Mouse (Mus musculus) midbrain, embryonic 14.5 days (tissue): Measurements from ENCODE around the gene Iqgap1. TPM values are rescaled to one million over a fixed set of nuclear protein-coding genes. Genes with fewer than 3 reads are reported as not detected.
"Not testable (repeated sequence)": the region's sequence is repeated elsewhere in the genome, so short reads cannot be mapped to it uniquely, and the experiment has no call there.

ENCODE experiments used
- ATAC-seq: fragments of 200-750 bp; cut with Nextera tagmentation; 2 replicates; pipeline ENCODE4 v1.8.0; 2017; ENCODE audit warnings: moderate number of reproducible peaks, moderate library complexity; ENCODE audit not compliant: low FRiP score, low TSS enrichment
- DNase-seq: peaks from one replicate; pipeline ENCODE4 v3.0.0-alpha.2; 2015
- H3K27ac ChIP-seq: fragments of 300-500 bp; sonication (generic); replicated peaks from 2 replicates; pipeline ENCODE4 v1.5.1; 2014; ENCODE audit warnings: mild to moderate bottlenecking, low read depth, low read length, moderate library complexity
- H3K27me3 ChIP-seq: fragments of 300-500 bp; sonication (generic); 2 replicates; pipeline ENCODE4 v1.6.1; 2014; ENCODE audit warnings: low read length, control low read depth, mixed read lengths; ENCODE audit not compliant: control insufficient read depth, insufficient read depth
- H3K36me3 ChIP-seq: fragments of 300-500 bp; sonication (generic); 2 replicates; pipeline ENCODE4 v1.6.1; 2014; ENCODE audit warnings: low read length, control low read depth; ENCODE audit not compliant: control insufficient read depth, insufficient read depth
- H3K4me1 ChIP-seq: fragments of 300-500 bp; sonication (generic); 2 replicates; pipeline ENCODE4 v1.6.1; 2014; ENCODE audit warnings: mild to moderate bottlenecking, antibody characterized with exemption, low read length, control low read depth; ENCODE audit not compliant: control insufficient read depth, insufficient read depth
- H3K4me2 ChIP-seq: fragments of 300-500 bp; sonication (generic); 2 replicates; pipeline ENCODE4 v1.6.1; 2014; ENCODE audit warnings: mild to moderate bottlenecking, low read length, moderate library complexity
- H3K4me3 ChIP-seq: fragments of 300-500 bp; sonication (generic); replicated peaks from 2 replicates; pipeline ENCODE4 v1.5.1; 2014; ENCODE audit warnings: low read depth, low read length
- H3K9ac ChIP-seq: fragments of 300-500 bp; sonication (generic); replicated peaks from 2 replicates; pipeline ENCODE4 v1.6.1; 2014; ENCODE audit warnings: mild to moderate bottlenecking, low read length, moderate library complexity
- H3K9me3 ChIP-seq: fragments of 300-500 bp; sonication (generic); 2 replicates; pipeline ENCODE4 v1.6.1; 2016; ENCODE audit warnings: low read length, control low read depth, mixed read lengths; ENCODE audit not compliant: control insufficient read depth
- WGBS: fragments of 180-500 bp; shearing (Covaris S2); extraction: QIAGEN DNeasy Blood & Tissue Kit; methylation state at CpG from one replicate; pipeline ENCODE4 v1.1.7; 2014; 5-methylcytosine and 5-hydroxymethylcytosine counted together
- polyA plus RNA-seq: library from polyadenylated mRNA; unstranded; fragments of >200 nt; fragmentation: Nextera tagmentation; extraction: Ambion mirVana; gene quantifications from 2 replicates; pipeline ENCODE4 v1.2.1, GENCODE M21; 2014

Iqgap1 gene
- polyA plus RNA-seq, 1 experiment from 2014 or later, result 22.3 TPM

GRCm38 (mm10) chr7:80839755-80840154 is 14.0 kb upstream of the Iqgap1 start:
- no peak overlapping the region for H3K9ac ChIP-seq
- no peak for DNase-seq
- H3K27me3 ChIP-seq, result no peaks in the 10 kb centered on the region
- no peak overlapping the region for H3K27ac ChIP-seq
- no peak for ATAC-seq
- no peak overlapping the region for H3K4me3 ChIP-seq
- H3K9me3 ChIP-seq, result no peaks in the 10 kb centered on the region
- H3K4me2 ChIP-seq, result no peak overlapping the region
- H3K4me1 ChIP-seq, result no peaks in the 10 kb centered on the region
- no peaks in the 10 kb centered on the region for H3K36me3 ChIP-seq

DNA sequence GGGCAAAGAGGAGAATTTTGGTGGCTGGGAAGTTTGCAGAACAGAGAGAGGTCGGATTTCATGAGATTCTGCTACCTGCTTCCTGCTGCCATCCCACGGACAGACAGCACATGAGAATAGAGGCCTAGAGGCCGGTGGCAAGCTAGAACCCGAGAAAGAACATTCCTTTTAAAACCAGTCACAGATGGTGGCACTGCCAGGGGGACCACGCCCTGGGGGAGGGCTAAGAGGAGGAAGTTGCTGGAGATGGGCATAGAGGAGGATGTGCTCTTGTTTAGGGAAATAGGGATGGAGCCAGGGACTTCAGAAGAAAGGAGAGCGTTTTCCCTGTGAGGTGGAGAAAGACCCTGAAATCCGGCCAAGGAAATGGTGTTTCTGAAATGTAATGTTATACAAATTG is 12.5 kb upstream of the Iqgap1 start:
- Histone ChIP-seq H3K4me2 (no peak overlapping the region), H3K27ac (no peak overlapping the region), H3K9me3 (no peaks in the 10 kb centered on the region), H3K36me3 (no peaks in the 10 kb centered on the region), H3K4me3 (no peak overlapping the region), H3K27me3 (no peaks in the 10 kb centered on the region), H3K9ac (no peak overlapping the region), H3K4me1 (no peaks in the 10 kb centered on the region)
- no peak for DNase-seq
- no peak for ATAC-seq
- 41% methylated on average over 7 of the region's 7 CpGs for WGBS

DNA sequence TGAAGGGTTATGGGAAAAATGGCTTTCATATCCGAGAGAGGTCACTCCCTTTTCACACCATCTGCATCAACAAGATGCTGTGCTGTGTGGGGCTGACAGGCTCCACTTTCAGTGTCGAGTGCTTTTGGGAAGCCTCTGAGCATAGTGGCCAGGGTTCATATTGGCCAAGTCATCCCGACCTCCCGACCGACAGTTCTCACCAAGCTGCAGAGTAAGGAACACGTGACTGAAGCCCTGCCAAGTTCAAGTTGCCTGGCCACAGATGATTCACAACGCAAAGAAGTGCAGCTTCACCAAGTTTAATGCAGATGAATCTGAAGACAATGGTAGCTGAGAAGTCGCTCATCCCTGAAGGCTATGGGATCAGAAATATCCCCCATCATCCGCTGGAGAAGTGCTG is 12.0 kb upstream of the Iqgap1 start:
- ATAC-seq, result no peak
- H3K4me3 ChIP-seq, result no peak overlapping the region
- no peaks in the 10 kb centered on the region for H3K36me3 ChIP-seq
- H3K27me3 ChIP-seq, result no peaks in the 10 kb centered on the region
- 52% methylated on average over 9 of the region's 9 CpGs for WGBS
- H3K9me3 ChIP-seq, result no peaks in the 10 kb centered on the region
- H3K9ac ChIP-seq, result no peak overlapping the region
- no peak for DNase-seq
- H3K4me1 ChIP-seq, result no peaks in the 10 kb centered on the region
- H3K4me2 ChIP-seq, result no peak overlapping the region
- no peak overlapping the region for H3K27ac ChIP-seq

- no peak overlapping the region for H3K27ac ChIP-seq
- ATAC-seq (no peak), DNase-seq (no peak)
- no peak overlapping the region for H3K4me2 ChIP-seq
- no peaks in the 10 kb centered on the region for H3K36me3 ChIP-seq
- no peaks in the 10 kb centered on the region for H3K9me3 ChIP-seq
- H3K4me3 ChIP-seq, result no peak overlapping the region
- H3K27me3 ChIP-seq, result no peaks in the 10 kb centered on the region
- H3K4me1 ChIP-seq, result no peaks in the 10 kb centered on the region
- no peak overlapping the region for H3K9ac ChIP-seq
- 87% methylated on average over 4 of the region's 4 CpGs for WGBS
Observed at GRCm38 (mm10) chr7:80835984-80836652, 10.3 kb upstream of the Iqgap1 start.

GRCm38 (mm10) chr7:80833651-80834532 is 8.1 kb upstream of the Iqgap1 start:
- no peak overlapping the region for H3K4me2 ChIP-seq
- H3K4me3 ChIP-seq, result no peak overlapping the region
- WGBS, result 47% methylated on average over 12 of the region's 12 CpGs
- H3K4me1 ChIP-seq, result no peaks in the 10 kb centered on the region
- DNase-seq (no peak), ATAC-seq (no peak)
- H3K9me3 ChIP-seq, result no peaks in the 10 kb centered on the region
- no peaks in the 10 kb centered on the region for H3K27me3 ChIP-seq
- no peak overlapping the region for H3K9ac ChIP-seq
- H3K27ac ChIP-seq, result no peak overlapping the region
- no peaks in the 10 kb centered on the region for H3K36me3 ChIP-seq

GRCm38 (mm10) chr7:80832996-80833650 is 7.3 kb upstream of the Iqgap1 start:
- H3K4me1 ChIP-seq, H3K4me3 ChIP-seq, H3K36me3 ChIP-seq, H3K27ac ChIP-seq, H3K9ac ChIP-seq, H3K27me3 ChIP-seq, H3K9me3 ChIP-seq: not testable (repeated sequence)
- H3K4me2 ChIP-seq, result 0 out of 2 replicates have a peak overlapping the region, but pooled peaks have one; percentile 3
- DNase-seq (peak; percentile 78), ATAC-seq (peak; percentile 66; the same call in 1 of the 2 replicates)
- WGBS, result 19% methylated on average over 13 of the region's 14 CpGs

DNA sequence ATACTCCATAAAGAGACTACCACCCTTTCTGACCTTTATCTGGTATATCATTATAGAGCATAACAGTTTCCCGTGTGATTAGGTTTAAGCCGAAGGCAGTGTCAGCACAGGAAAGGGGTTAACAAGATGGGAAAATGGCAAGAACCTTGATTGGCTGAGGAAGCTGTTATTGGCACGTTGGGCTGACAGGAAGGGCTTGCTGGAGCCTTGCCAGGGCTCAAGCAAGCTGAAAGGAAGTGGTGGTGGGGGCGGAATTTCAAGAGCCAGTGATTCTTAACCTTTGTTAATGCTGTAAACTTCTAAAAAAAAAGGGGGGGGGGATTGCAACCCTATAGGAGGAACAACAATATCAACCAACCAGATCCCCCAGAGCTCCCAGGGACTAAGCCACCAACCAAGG is 6.4 kb upstream of the Iqgap1 start:
- H3K4me2 ChIP-seq, result no peak overlapping the region
- no peak for ATAC-seq
- no peaks in the 10 kb centered on the region for H3K36me3 ChIP-seq
- peak; percentile 48 for DNase-seq
- no peak overlapping the region for H3K9ac ChIP-seq
- no peaks in the 10 kb centered on the region for H3K4me1 ChIP-seq
- H3K27me3 ChIP-seq, result no peaks in the 10 kb centered on the region
- H3K27ac ChIP-seq, result no peak overlapping the region
- no peaks in the 10 kb centered on the region for H3K9me3 ChIP-seq
- 56% methylated on average over 4 of the region's 4 CpGs for WGBS
- no peak overlapping the region for H3K4me3 ChIP-seq

DNA sequence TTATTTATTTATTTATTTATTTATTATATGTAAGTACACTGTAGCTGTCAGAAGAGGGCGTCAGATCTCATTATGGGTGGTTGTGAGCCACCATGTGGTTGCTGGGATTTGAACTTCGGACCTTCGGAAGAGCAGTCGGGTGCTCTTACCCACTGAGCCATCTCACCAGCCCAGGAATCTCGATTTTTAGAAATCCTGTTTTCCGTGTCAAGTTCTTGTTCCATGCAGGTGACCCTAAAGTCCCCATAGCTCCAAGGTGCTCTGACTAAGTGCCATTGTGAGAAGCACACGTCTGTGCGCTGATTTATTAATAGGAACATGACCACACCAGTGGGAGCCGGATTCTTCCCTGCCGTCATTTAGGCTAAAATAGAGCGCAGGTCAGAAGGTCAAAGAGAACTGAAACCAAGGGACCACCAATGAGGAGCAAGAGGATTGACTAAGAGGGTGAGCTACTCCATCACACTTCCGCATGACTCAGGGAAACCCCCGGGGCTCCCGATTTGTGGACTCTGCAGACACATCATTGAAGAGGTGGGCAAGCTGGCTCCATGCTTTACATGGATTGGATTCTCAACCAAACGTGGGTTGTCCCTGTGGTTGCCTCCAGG is 4.5 kb upstream of the Iqgap1 start:
- WGBS, result 87% methylated on average over 15 of the region's 15 CpGs
- Histone ChIP-seq H3K4me3 (no peak overlapping the region), H3K27ac (no peak overlapping the region), H3K36me3 (no peaks in the 10 kb centered on the region), H3K27me3 (no peaks in the 10 kb centered on the region), H3K9ac (no peak overlapping the region), H3K4me2 (no peak overlapping the region), H3K4me1 (no peaks in the 10 kb centered on the region), H3K9me3 (no peaks in the 10 kb centered on the region)
- DNase-seq (no peak), ATAC-seq (no peak)
